Comparison of ENCODE assay signal across 27 mouse cellular contexts in the genomic region with DNA sequence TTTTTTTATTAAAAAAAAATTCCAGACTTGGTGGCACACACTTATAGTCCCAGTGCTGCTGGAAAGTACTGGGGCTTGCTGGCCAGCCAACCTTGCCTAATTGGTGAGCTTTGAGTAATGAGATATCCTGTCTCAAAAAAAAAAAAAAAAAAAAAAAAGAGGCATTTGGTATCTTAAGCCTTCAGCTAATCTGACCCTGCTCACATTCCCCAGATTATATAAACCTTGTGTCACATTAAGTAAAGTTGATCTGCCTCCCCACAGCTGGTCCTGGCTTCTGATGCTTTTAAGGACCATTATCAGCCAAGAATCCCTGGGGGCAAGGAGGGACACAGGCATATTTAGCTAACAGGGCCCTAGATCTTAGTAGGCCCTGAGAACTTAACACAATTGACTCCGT.
"Had no signal": no experiment of that assay in that cellular context is flagged by ENCODE, and none has a peak within 500 bp of the region (broad histone marks: within the 10 kb centered on the region; RNA-seq: fewer than 3 reads in every experiment).

No protein-coding gene starts in this region.

- H3K9me3 ChIP-seq: heart, embryonic 10.5 days; heart, embryonic 12.5 days; hindbrain, embryonic 10.5 days; hindbrain, embryonic 12.5 days; intestine, embryonic 15.5 days; kidney, embryonic 15.5 days; limb, embryonic 13.5 days; limb, embryonic 15.5 days; liver, embryonic 12.5 days had no signal

- H3K4me2 ChIP-seq: heart, embryonic 12.5 days; hindbrain, embryonic 12.5 days; hindbrain, embryonic 14.5 days; intestine, embryonic 15.5 days; kidney, embryonic 15.5 days; limb, embryonic 13.5 days; limb, embryonic 15.5 days; liver, embryonic 12.5 days had no signal

- DNase-seq: gastrocnemius, adult 2 months; gastrocnemius, postnatal 10 days; gastrocnemius, postnatal 25 days; heart, adult 18-20 months; heart, postnatal 10 days; heart, postnatal 4 days; kidney, adult 11 months; kidney, adult 2 months; kidney, adult 9 months; kidney, postnatal 14 days; kidney, postnatal 36 days; layer of hippocampus, adult 9-11 months; layer of hippocampus, postnatal 36 days; left cerebral cortex, postnatal 4 days had no signal

- H3K27ac ChIP-seq: gastrocnemius, adult 2 months; heart, embryonic 10.5 days; hindbrain, embryonic 10.5 days; hindbrain, embryonic 12.5 days; hindbrain, embryonic 14.5 days; intestine, embryonic 15.5 days; kidney, embryonic 15.5 days; kidney, postnatal 0 days; limb, embryonic 13.5 days; limb, embryonic 15.5 days; liver, embryonic 12.5 days had no signal

- H3K36me3 ChIP-seq: heart, embryonic 10.5 days; heart, embryonic 12.5 days; hindbrain, embryonic 10.5 days; hindbrain, embryonic 12.5 days; intestine, embryonic 15.5 days; kidney, embryonic 15.5 days; limb, embryonic 13.5 days; limb, embryonic 15.5 days; liver, embryonic 12.5 days had no signal

- H3K9ac ChIP-seq: heart, embryonic 12.5 days; hindbrain, embryonic 12.5 days; hindbrain, embryonic 14.5 days; intestine, embryonic 15.5 days; kidney, embryonic 15.5 days; limb, embryonic 13.5 days; limb, embryonic 15.5 days; liver, embryonic 12.5 days had no signal

- H3K27me3 ChIP-seq: heart, embryonic 12.5 days; hindbrain, embryonic 12.5 days; intestine, embryonic 15.5 days; kidney, embryonic 15.5 days; limb, embryonic 13.5 days; limb, embryonic 15.5 days; liver, embryonic 12.5 days had no signal

- H3K4me1 ChIP-seq: heart, embryonic 10.5 days; heart, embryonic 12.5 days; hindbrain, embryonic 10.5 days; hindbrain, embryonic 12.5 days; intestine, embryonic 15.5 days; kidney, embryonic 15.5 days; limb, embryonic 13.5 days; limb, embryonic 15.5 days had no signal

- ATAC-seq: hindbrain, embryonic 16.5 days; inflammation-experienced regulatory T-cells, adult 6 months; intestine, embryonic 15.5 days; liver, embryonic 12.5 days had no signal

- H3K4me3 ChIP-seq: gastrocnemius, adult 2 months; heart, embryonic 10.5 days; heart, embryonic 12.5 days; hindbrain, embryonic 10.5 days; hindbrain, embryonic 12.5 days; intestine, embryonic 15.5 days; kidney, embryonic 15.5 days; limb, embryonic 13.5 days; limb, embryonic 15.5 days; liver, embryonic 12.5 days had no signal
